Mouse (Mus musculus) kidney, postnatal 25 days (tissue): ENCODE measurements around the gene Kansl1l.
A peak's percentile ranks its signal among the peaks of the same experiment; 100 is the strongest.
"Not testable (repeated sequence)": the region's sequence is repeated elsewhere in the genome, so short reads cannot be mapped to it uniquely, and the experiment has no call there.

Experiments
- DNase-seq, 2 experiments: peaks; one replicate each; pipeline ENCODE4 v3.0.0; 2021; ENCODE audit warnings: mixed read lengths in 2 of 2

Kansl1l gene

DNA sequence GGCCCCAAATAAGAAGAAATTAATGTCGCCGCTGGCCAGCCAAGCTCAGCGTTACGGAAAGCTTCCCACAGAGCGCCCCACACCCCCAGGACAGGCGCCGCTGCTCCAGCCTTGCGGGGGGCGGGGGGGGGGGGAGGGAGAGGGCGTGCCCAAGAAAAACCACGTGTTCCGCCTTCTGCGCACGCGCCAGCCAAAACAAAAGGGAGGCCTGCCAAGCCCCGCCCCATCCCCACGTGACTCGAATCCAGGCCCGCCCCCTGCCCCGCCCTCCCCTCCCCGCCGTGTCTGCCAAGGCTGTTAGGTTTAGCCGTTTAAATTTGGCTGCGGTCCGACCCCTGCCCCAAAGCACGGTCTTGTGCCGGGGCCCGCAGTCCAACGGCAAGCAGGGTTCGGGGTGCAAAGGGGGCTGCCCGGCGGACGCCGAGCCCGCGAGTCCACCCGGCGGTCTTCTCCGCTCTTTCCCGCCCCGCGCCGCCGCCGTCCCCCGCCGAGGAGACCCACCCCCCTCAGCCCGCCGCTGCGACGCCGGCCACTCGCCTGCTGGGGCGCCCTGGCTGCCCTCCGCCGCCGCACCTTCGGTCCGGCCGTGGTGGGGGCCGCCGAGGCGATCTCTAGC lies 417 bp downstream of the Kansl1l start:
- DNase-seq, result peak; percentile 93 to 95

- peak; percentile 59 to 70 for DNase-seq
These were observed 1.2 kb downstream of the Kansl1l start for GRCm38 (mm10) chr1:66815941-66816777.

- DNase-seq, result no peak
These were observed 2.6 kb downstream of the Kansl1l start for GRCm38 (mm10) chr1:66814756-66815155.

DNA sequence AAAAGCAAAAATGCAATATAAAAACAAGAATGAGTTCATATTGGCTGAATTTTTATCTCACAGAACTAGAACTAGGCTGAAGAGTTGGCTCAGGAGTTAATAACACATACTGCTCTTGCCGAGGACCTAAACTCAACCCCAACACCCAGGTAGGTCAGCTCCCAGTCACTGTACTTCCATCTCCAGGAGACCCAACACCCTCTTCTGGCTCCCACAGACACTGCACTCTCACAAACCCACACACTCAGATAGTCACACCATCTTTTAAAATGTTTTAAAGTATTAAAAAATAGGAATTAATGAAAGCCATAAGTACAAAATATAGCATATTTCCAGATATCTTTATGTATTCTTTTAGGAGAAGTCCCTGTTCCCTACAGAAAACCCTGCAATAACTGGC lies 4.2 kb downstream of the Kansl1l start:
- peak in 1 of 2 experiments; percentile 32 for DNase-seq

GRCm38 (mm10) chr1:66806821-66807220 lies 10.5 kb downstream of the Kansl1l start:
- no peak for DNase-seq

GRCm38 (mm10) chr1:66805408-66805807 lies 12.0 kb downstream of the Kansl1l start:
- DNase-seq, result no peak

DNA sequence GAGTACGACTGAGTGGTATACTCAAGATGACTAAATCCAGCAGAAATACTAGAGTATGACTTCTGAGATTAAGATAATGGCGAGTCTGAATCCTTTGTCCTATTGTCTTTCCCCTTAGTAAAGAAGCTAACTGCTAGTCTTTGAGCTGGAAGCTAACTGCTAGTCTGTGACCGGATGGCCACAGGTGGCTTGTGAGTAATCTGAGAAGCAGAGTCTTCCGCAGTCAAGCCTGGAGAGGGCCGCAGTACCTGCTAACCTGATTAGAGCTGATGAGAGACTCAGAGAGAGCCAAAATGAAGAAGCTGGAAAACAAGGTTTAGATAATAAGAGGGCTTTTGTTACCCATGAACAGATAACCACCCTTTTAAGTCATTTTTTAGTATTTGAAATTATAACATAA lies 12.7 kb downstream of the Kansl1l start:
- DNase-seq, result no peak

- no peak for DNase-seq
These were observed 19.4 kb downstream of the Kansl1l start for GRCm38 (mm10) chr1:66797962-66798361.

DNA sequence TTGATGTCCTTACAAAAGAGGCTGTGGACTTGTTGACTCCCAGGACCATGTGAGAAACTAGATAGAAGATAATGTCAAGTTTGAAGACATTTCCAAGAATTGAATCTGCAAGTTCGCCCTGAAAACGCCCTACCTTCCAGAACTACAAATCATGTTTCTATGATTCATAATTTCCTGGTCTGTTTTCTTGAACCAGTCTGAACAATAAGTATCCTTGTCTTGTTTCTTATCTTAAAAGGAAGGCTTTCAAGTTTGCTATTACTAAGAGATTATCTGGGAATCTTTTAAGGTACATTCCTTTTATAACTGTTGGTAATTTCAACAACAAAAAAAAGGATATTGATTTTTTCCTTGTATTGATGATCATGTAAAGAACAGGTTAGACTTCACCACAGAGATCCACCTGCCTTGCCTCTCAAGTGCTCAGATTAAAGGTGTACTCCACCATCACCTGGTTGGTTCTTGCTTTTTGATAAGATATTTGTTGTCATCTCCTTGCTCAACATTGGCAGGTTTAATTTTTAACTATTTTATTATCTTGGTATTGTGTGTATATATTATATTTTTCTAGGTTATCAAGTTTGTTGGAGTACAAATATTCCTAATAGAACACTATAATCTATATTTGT lies 24.4 kb downstream of the Kansl1l start:
- no peak for DNase-seq

GRCm38 (mm10) chr1:66782296-66782695 lies 35.1 kb downstream of the Kansl1l start:
- DNase-seq, result no peak

GRCm38 (mm10) chr1:66781027-66781426 lies 36.3 kb downstream of the Kansl1l start:
- no peak for DNase-seq

DNA sequence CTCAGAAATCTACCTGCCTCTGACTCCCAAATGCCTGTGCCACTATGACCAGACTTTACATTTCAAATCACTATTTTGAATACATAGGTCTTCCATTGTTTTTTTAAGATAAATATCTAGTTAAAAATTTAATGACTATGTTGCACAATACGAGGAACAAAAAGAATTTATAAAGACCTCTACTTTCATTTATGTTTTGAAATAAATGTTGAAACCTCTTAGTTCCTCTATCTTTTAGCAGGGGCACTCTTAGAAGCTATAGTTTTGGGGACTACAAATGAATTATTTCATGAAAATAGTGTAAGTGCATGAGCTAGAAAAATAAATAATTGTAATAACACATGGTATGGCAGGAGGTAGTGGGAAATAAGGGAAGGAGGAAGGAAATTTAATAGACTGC lies 38.6 kb downstream of the Kansl1l start:
- no peak for DNase-seq

DNA sequence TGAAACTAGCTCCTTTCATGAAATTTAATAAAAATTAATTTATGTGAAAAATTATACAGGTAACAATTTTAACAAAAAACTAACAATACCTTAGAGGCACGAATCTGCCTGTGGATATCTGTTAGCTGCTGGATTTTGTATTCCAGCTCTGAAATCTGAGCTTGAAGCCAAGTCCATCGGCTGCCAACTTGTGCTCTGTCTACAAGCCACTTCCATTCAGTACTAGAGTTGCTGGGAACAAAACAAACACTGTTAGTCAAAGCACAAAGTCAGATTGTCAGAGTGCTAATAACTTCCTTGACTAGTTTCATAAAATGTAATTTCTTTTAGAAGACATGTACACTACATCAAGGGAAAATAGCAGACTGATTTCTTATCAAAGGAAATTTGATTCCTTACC lies 39.5 kb downstream of the Kansl1l start:
- DNase-seq, result no peak

GRCm38 (mm10) chr1:66768764-66769163 lies 48.6 kb downstream of the Kansl1l start:
- DNase-seq, result no peak

DNA sequence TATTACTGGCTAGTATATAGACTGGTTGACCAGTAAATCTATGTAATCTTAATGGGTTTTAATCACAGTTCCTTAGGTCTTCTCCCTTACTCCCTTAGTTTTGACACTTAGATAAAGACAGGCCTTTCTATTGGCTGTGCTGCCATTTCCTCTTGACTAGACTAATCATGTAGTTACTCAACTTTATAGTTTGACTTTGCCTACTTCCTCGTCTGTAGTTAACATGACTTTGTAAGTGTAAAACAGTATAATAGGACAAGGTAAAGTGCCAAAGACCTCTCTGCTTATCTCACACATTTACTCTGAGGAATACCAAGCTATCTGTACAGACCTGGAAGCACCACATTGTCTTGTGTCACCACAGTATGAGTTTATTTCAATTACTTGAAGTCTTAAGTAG lies 86.8 kb downstream of the Kansl1l start:
- DNase-seq, result no peak

- no peak for DNase-seq
These were observed 104.5 kb downstream of the Kansl1l start for GRCm38 (mm10) chr1:66712859-66713258.

DNA sequence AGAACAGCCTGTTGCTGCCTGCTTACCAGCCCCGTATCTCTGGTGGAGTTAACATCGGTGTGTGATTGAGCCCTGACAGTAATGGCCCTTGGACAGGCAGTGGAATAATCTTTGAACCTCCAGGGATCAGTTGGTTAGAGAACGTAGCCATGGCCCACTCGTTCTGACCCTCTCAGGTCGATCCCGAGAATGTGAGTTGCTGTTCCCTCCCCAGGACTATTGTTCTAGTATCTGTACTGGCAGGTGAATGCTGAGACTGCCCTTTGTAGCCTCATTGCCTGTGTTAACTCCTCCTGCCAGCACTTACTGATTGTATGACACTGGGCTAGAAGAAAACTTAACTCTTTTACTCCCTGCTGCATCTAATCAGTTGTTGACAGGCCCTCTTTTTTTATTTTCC lies 112.8 kb downstream of the Kansl1l start:
- no peak for DNase-seq

GRCm38 (mm10) chr1:66702623-66703345 lies 114.6 kb downstream of the Kansl1l start:
- DNase-seq, result no peak

GRCm38 (mm10) chr1:66701576-66701940 lies 115.8 kb downstream of the Kansl1l start:
- no peak for DNase-seq

DNA sequence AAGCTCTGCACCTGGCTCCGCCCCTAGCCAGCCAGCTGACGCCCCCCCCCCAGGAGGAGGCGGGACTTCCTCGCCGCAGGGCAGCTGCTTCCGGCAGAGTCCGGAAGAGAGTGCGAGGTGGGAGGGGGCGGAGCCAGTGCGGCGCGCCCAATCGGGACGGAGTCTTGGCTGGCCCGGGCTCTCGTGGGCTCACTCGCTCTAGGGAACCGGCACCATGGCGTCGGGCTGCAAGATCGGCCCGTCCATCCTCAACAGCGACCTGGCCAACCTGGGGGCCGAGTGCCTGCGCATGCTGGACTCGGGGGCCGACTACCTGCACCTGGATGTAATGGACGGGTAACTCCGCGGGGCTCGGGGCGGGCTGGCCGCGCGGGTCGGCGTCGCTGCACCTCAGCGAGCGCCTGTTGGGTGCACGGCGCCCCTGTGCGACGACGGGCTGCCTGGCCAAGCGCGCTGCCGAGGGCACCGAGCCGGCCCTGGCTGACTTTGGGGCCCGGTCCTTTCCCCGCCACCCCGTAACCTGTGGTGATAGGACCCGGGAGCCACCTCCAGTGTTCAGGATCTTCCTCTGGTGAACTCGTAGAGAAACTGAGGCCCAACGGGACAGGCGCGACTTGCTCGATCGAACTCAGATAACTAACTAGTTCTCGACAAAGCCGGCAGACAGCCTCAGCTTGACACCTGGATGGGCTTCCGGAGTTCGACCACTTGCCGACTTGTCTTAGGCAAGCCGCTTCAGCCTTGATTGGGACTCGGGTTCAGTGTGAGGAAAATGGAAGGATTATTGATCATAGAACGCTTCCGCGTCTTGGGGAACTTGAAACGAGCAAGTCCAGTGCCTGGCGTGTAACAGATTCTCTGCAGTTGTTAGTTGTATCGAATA lies 116.4 kb downstream of the Kansl1l start, which contains the start of gene Rpe:
Rpe (plus strand) TSS at position 139 of the 883 bp plus-strand sequence.
- DNase-seq, result peak; percentile 94 to 97

- DNase-seq, result no peak
These were observed 117.1 kb downstream of the Kansl1l start for GRCm38 (mm10) chr1:66700149-66700692.

DNA sequence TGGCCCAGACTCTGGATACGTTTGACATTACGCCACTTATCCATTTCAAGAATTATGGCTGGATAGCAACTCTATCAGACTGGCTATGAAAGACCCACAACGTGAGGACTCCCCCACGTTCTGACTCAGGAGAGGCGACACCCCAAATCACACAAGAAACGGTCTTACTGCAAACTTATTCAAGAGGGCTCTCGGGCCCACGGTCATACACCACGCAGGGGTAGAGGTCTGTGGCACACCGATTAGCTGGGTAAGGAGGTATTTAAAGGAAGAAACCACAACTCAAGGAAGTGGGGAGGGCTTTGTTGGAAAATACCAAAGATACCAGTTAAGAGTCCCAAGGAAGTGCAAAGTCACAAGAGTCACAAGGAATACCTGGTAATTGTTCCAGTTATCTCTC lies 117.7 kb downstream of the Kansl1l start:
- DNase-seq, result not testable (repeated sequence)
